Comparison of ENCODE assay signal across 8 mouse cellular contexts in genomic region chr7:28983141-28983564, GRCm38 (mm10). TPM values are rescaled to one million over a fixed set of nuclear protein-coding genes. Genes with fewer than 3 reads are reported as not detected.
DNase-seq lines count a peak whose midpoint lies in the region; ATAC-seq and TF ChIP-seq lines count a peak whose summit lies in the region.

No protein-coding gene starts in this region.

- H3K4me1 ChIP-seq in hindbrain, embryonic 12.5 days, result peaks cover 14% of the 10 kb centered on the region
- H3K4me1 ChIP-seq in hindbrain, embryonic 11.5 days (replicated peaks; ENCODE audit: control insufficient read depth, insufficient read depth, low read length), result peaks cover 3% of the 10 kb centered on the region; the same call in 1 of the 2 replicates
- peaks cover 0 to 20% of the 10 kb centered on the region in 2 experiments; a peak in 2 of 4 replicates for H3K4me1 ChIP-seq in MEL (ENCODE audit: control insufficient read depth in 1 of 2, insufficient read depth in 2 of 2, low read length in 2 of 2)
- peaks cover 15% of the 10 kb centered on the region for H3K4me1 ChIP-seq in hindbrain, embryonic 15.5 days (replicated peaks)
- H3K4me1 ChIP-seq in neural tube, embryonic 15.5 days, result peaks cover 21% of the 10 kb centered on the region

- H3K9ac ChIP-seq in hindbrain, embryonic 12.5 days, result no peak overlapping the region
- no peak overlapping the region for H3K9ac ChIP-seq in hindbrain, embryonic 11.5 days (ENCODE audit: low read depth, low read length)
- H3K9ac ChIP-seq in MEL (ENCODE audit: control insufficient read depth, low read depth, low read length, poor library complexity, severe bottlenecking), result peak overlapping the region; percentile 86
- H3K9ac ChIP-seq in hindbrain, embryonic 15.5 days, result 0 out of 2 replicates have a peak overlapping the region, but pooled peaks have one; percentile 58
- no peak overlapping the region for H3K9ac ChIP-seq in neural tube, embryonic 15.5 days (replicated peaks)

- H3K79me2 ChIP-seq in MEL (ENCODE audit: control insufficient read depth, insufficient read depth, low read length, poor library complexity), result peaks cover 27% of the 10 kb centered on the region

- DNase-seq in hindbrain, embryonic 11.5 days (ENCODE audit: low spot score), result no peak
- DNase-seq in MEL (ENCODE audit: low read depth, low spot score), result peak; percentile 86
- DNase-seq in testis, postnatal 14 days (ENCODE audit: low spot score), result no peak
- no peak for DNase-seq in gastrocnemius, postnatal 4 days (ENCODE audit: low spot score in 2 of 2)
- no peak for DNase-seq in right cerebral cortex, postnatal 4 days

- H3K27ac ChIP-seq in hindbrain, embryonic 12.5 days, result no peak overlapping the region
- no peak overlapping the region for H3K27ac ChIP-seq in hindbrain, embryonic 11.5 days (ENCODE audit: low read depth, low read length)
- H3K27ac ChIP-seq in MEL (ENCODE audit: control insufficient read depth, low read depth, low read length), result peak overlapping the region; percentile 94
- no peak overlapping the region for H3K27ac ChIP-seq in hindbrain, embryonic 15.5 days (replicated peaks)
- H3K27ac ChIP-seq in neural tube, embryonic 15.5 days (replicated peaks), result no peak overlapping the region

- no peak for TF ChIP-seq EP300 in MEL (IDR thresholded peaks at IDR 0.05; ENCODE audit: low read depth in 1 of 2, low read length in 2 of 2)

- H3K4me3 ChIP-seq in hindbrain, embryonic 12.5 days, result 0 out of 2 replicates have a peak overlapping the region, but pooled peaks have one; percentile 77
- H3K4me3 ChIP-seq in hindbrain, embryonic 11.5 days (ENCODE audit: low read depth, low read length), result no peak overlapping the region
- peak overlapping the region; percentile 67 to 69 for H3K4me3 ChIP-seq in MEL (ENCODE audit: control insufficient read depth in 1 of 2, insufficient read depth in 1 of 2, low read depth in 2 of 2, low read length in 2 of 2)
- no peak overlapping the region for H3K4me3 ChIP-seq in hindbrain, embryonic 15.5 days
- no peak overlapping the region for H3K4me3 ChIP-seq in neural tube, embryonic 15.5 days (replicated peaks)

- H3K27me3 ChIP-seq in hindbrain, embryonic 12.5 days, result no peaks in the 10 kb centered on the region
- no peaks in the 10 kb centered on the region for H3K27me3 ChIP-seq in hindbrain, embryonic 11.5 days (ENCODE audit: control insufficient read depth, insufficient read depth, low read length)
- no peaks in the 10 kb centered on the region for H3K27me3 ChIP-seq in MEL (ENCODE audit: control insufficient read depth in 1 of 2, insufficient read depth in 2 of 2, low read length in 2 of 2)
- no peaks in the 10 kb centered on the region for H3K27me3 ChIP-seq in hindbrain, embryonic 15.5 days
- H3K27me3 ChIP-seq in neural tube, embryonic 15.5 days (replicated peaks), result no peaks in the 10 kb centered on the region

- peak overlapping the region; percentile 85; the same call in 1 of the 2 replicates for H3K4me2 ChIP-seq in hindbrain, embryonic 12.5 days (replicated peaks)
- H3K4me2 ChIP-seq in hindbrain, embryonic 11.5 days (replicated peaks; ENCODE audit: low read depth, low read length), result no peak overlapping the region
- no peak overlapping the region for H3K4me2 ChIP-seq in hindbrain, embryonic 15.5 days
- peak overlapping the region; percentile 85; the same call in 1 of the 2 replicates for H3K4me2 ChIP-seq in neural tube, embryonic 15.5 days

- TF ChIP-seq POLR2A in MEL (IDR thresholded peaks at IDR 0.05; ENCODE audit: control insufficient read depth in 1 of 2, insufficient read depth in 1 of 2, low read depth in 1 of 2, low read length in 2 of 2, poor library complexity in 1 of 2), result peak; percentile 22 to 64; a peak in 1 of 4 replicates

- no peak for TF ChIP-seq RAD21 in MEL (IDR thresholded peaks at IDR 0.05; ENCODE audit: low read depth, low read length)

- no peak for TF ChIP-seq CTCF in MEL (IDR thresholded peaks at IDR 0.05 in 2 of 3, conservative IDR thresholded peaks at IDR 0.05 in 1 of 3; ENCODE audit: control insufficient read depth in 1 of 3, insufficient read depth in 1 of 3, low read depth in 2 of 3, low read length in 3 of 3, poor library complexity in 1 of 3, severe bottlenecking in 1 of 3)

- peaks cover 14% of the 10 kb centered on the region for H3K36me3 ChIP-seq in hindbrain, embryonic 12.5 days
- no peaks in the 10 kb centered on the region for H3K36me3 ChIP-seq in hindbrain, embryonic 11.5 days (ENCODE audit: control insufficient read depth, insufficient read depth, low read length)
- H3K36me3 ChIP-seq in MEL (ENCODE audit: control insufficient read depth in 1 of 2, insufficient read depth in 2 of 2, low read length in 2 of 2), result peaks cover 2 to 15% of the 10 kb centered on the region in 2 experiments; a peak in 3 of 4 replicates
- H3K36me3 ChIP-seq in hindbrain, embryonic 15.5 days, result peaks cover 10% of the 10 kb centered on the region
- H3K36me3 ChIP-seq in neural tube, embryonic 15.5 days, result peaks cover 13% of the 10 kb centered on the region

- H3K9me3 ChIP-seq in hindbrain, embryonic 12.5 days (replicated peaks), result no peaks in the 10 kb centered on the region
- H3K9me3 ChIP-seq in hindbrain, embryonic 11.5 days (ENCODE audit: control insufficient read depth, low read length), result no peaks in the 10 kb centered on the region
- no peaks in the 10 kb centered on the region for H3K9me3 ChIP-seq in MEL (replicated peaks; ENCODE audit: insufficient read depth, low read length)
- no peaks in the 10 kb centered on the region for H3K9me3 ChIP-seq in hindbrain, embryonic 15.5 days
- H3K9me3 ChIP-seq in neural tube, embryonic 15.5 days (replicated peaks), result no peaks in the 10 kb centered on the region

- WGBS in hindbrain, embryonic 12.5 days, result 81% methylated on average over 11 of the region's 11 CpGs
- WGBS in hindbrain, embryonic 11.5 days, result 63% methylated on average over 11 of the region's 11 CpGs
- WGBS in hindbrain, embryonic 15.5 days, result 76% methylated on average over 11 of the region's 11 CpGs
- WGBS in neural tube, embryonic 15.5 days, result 79% methylated on average over 11 of the region's 11 CpGs

- ATAC-seq in hindbrain, embryonic 12.5 days (ENCODE audit: low FRiP score), result no peak
- ATAC-seq in hindbrain, embryonic 11.5 days (ENCODE audit: low FRiP score), result no peak
- ATAC-seq in hindbrain, embryonic 15.5 days (ENCODE audit: low FRiP score, low read depth), result no peak
- no peak for ATAC-seq in neural tube, embryonic 15.5 days (ENCODE audit: low FRiP score)

TF ChIP-seq in MEL, 35 proteins besides CTCF, POLR2A, EP300 and RAD21:
- TF ChIP-seq SIN3A (IDR thresholded peaks at IDR 0.05; ENCODE audit: low read length), result 0 out of 2 replicates have a peak, but pooled peaks have one; percentile 17
- no peak for TF ChIP-seq TCF12 (IDR thresholded peaks at IDR 0.05; ENCODE audit: low read depth, low read length)
- no peak; the same call in 1 of the 2 replicates for TF ChIP-seq MXI1 (IDR thresholded peaks at IDR 0.05; ENCODE audit: low read depth, low read length)
- peak; percentile 42; the same call in 1 of the 2 replicates for TF ChIP-seq CHD2 (IDR thresholded peaks at IDR 0.05; ENCODE audit: low read length)
- peak; percentile 71 for TF ChIP-seq TBP (IDR thresholded peaks at IDR 0.05; ENCODE audit: low read depth, low read length)

RNA-seq across cellular contexts. Expression of gene Map4k1, which starts 1.3 kb away (rescaled TPM):
- polyA plus RNA-seq in hindbrain, embryonic 12.5 days (2016; fragmentation: Nextera tagmentation; extraction: Ambion mirVana), result 4.9 and 5.4 TPM in 2 replicates
- 4.3 and 5.0 TPM in 2 replicates for polyA plus RNA-seq in hindbrain, embryonic 11.5 days (2014; fragmentation: Nextera tagmentation; extraction: Ambion mirVana)
- total RNA-seq in MEL (2012; rRNA removed), result 17.3 and 19.3 TPM in 2 replicates
- polyA plus RNA-seq in MEL (2012; ENCODE audit: insufficient read depth in 1 of 2, insufficient read length in 2 of 2, low read depth in 1 of 2, low replicate concordance in 2 of 2, missing spikeins in 1 of 2), result 10 to 100 TPM in 1 of 2 experiments, not detected in 1; 50.8 TPM
- 10.6 and 10.8 TPM in 2 replicates for polyA plus RNA-seq in hindbrain, embryonic 15.5 days (2015; fragmentation: Nextera tagmentation; extraction: Ambion mirVana)
- polyA plus RNA-seq in neural tube, embryonic 15.5 days (2015; fragmentation: Nextera tagmentation; extraction: Ambion mirVana), result 10.3 and 19.2 TPM in 2 replicates
- 1 to 10 TPM; 1.3 to 1.6 TPM for total RNA-seq in gastrocnemius, postnatal 4 days (2021)

RNA-seq across cellular contexts. Expression of gene Eif3k, which starts 1.5 kb away (rescaled TPM):
- 298 and 331 TPM in 2 replicates for polyA plus RNA-seq in hindbrain, embryonic 12.5 days (2016; fragmentation: Nextera tagmentation; extraction: Ambion mirVana)
- polyA plus RNA-seq in hindbrain, embryonic 11.5 days (2014; fragmentation: Nextera tagmentation; extraction: Ambion mirVana), result 389 and 409 TPM in 2 replicates
- total RNA-seq in MEL (2012; rRNA removed), result 525 and 545 TPM in 2 replicates
- 100 to 1,000 TPM in 1 of 2 experiments, not detected in 1; 671 TPM for polyA plus RNA-seq in MEL (2012; ENCODE audit: insufficient read depth in 1 of 2, insufficient read length in 2 of 2, low read depth in 1 of 2, low replicate concordance in 2 of 2, missing spikeins in 1 of 2)
- 283 and 294 TPM in 2 replicates for polyA plus RNA-seq in hindbrain, embryonic 15.5 days (2015; fragmentation: Nextera tagmentation; extraction: Ambion mirVana)
- 306 and 324 TPM in 2 replicates for polyA plus RNA-seq in neural tube, embryonic 15.5 days (2015; fragmentation: Nextera tagmentation; extraction: Ambion mirVana)
- total RNA-seq in gastrocnemius, postnatal 4 days (2021), result 100 to 1,000 TPM; 191 to 212 TPM

RNA-seq across cellular contexts. Expression of gene Actn4, which starts 21.0 kb away (rescaled TPM):
- 194 and 200 TPM in 2 replicates for polyA plus RNA-seq in hindbrain, embryonic 12.5 days (2016; fragmentation: Nextera tagmentation; extraction: Ambion mirVana)
- 134 and 157 TPM in 2 replicates for polyA plus RNA-seq in hindbrain, embryonic 11.5 days (2014; fragmentation: Nextera tagmentation; extraction: Ambion mirVana)
- total RNA-seq in MEL (2012; rRNA removed), result 60.5 and 66.3 TPM in 2 replicates
- 100 to 1,000 TPM in 1 of 2 experiments, not detected in 1; 267 TPM for polyA plus RNA-seq in MEL (2012; ENCODE audit: insufficient read depth in 1 of 2, insufficient read length in 2 of 2, low read depth in 1 of 2, low replicate concordance in 2 of 2, missing spikeins in 1 of 2)
- polyA plus RNA-seq in hindbrain, embryonic 15.5 days (2015; fragmentation: Nextera tagmentation; extraction: Ambion mirVana), result 140 and 154 TPM in 2 replicates
- polyA plus RNA-seq in neural tube, embryonic 15.5 days (2015; fragmentation: Nextera tagmentation; extraction: Ambion mirVana), result 141 and 177 TPM in 2 replicates
- 100 to 1,000 TPM; 133 to 160 TPM for total RNA-seq in gastrocnemius, postnatal 4 days (2021)

Comparison
In these comparisons a context has a peak if more than half of its experiments do, and no peak if none do; other contexts are left out.
1. H3K4me2 ChIP-seq: peak in hindbrain, embryonic 12.5 days (single experiment) and neural tube, embryonic 15.5 days (single experiment); none in hindbrain, embryonic 11.5 days (single experiment) and hindbrain, embryonic 15.5 days (single experiment).
2. H3K4me3 ChIP-seq: peak in hindbrain, embryonic 12.5 days (single experiment) and MEL (2 of 2); none in hindbrain, embryonic 11.5 days (single experiment), hindbrain, embryonic 15.5 days (single experiment) and neural tube, embryonic 15.5 days (single experiment).
3. H3K9ac ChIP-seq: peak in MEL (single experiment) and hindbrain, embryonic 15.5 days (single experiment); none in hindbrain, embryonic 12.5 days (single experiment), hindbrain, embryonic 11.5 days (single experiment) and neural tube, embryonic 15.5 days (single experiment).